Mouse (Mus musculus): ENCODE results near the gene 1700013G24Rik.

The 1700013G24Rik gene

GRCm38 (mm10) chr4:137457292-137457691 is 4.2 kb downstream of the 1700013G24Rik start:
- no peak for DNase-seq

- DNase-seq = no peak
Observed at GRCm38 (mm10) chr4:137458310-137458709, 5.2 kb downstream of the 1700013G24Rik start.

- no peak for DNase-seq
Observed at GRCm38 (mm10) chr4:137458861-137459260, 5.8 kb downstream of the 1700013G24Rik start.

GRCm38 (mm10) chr4:137460676-137461075 is 7.6 kb downstream of the 1700013G24Rik start:
- DNase-seq = no peak

- no peak for DNase-seq
Observed at GRCm38 (mm10) chr4:137461217-137461616, 8.1 kb downstream of the 1700013G24Rik start.

GRCm38 (mm10) chr4:137461981-137462690 is 9.1 kb downstream of the 1700013G24Rik start:
- no peak for DNase-seq

- peak; percentile 46 for DNase-seq
Observed at GRCm38 (mm10) chr4:137465125-137465787, 12.2 kb downstream of the 1700013G24Rik start.

GRCm38 (mm10) chr4:137466991-137467390 is 13.9 kb downstream of the 1700013G24Rik start:
- DNase-seq = no peak

- no peak for DNase-seq
Observed at GRCm38 (mm10) chr4:137467525-137467924, 14.4 kb downstream of the 1700013G24Rik start.

- DNase-seq = peak; percentile 95
Observed at GRCm38 (mm10) chr4:137468260-137469080, 15.4 kb downstream of the 1700013G24Rik start, which contains the start of gene Hspg2. Gene Hspg2, plus strand, starts transcription at chr4:137468769.

- peak; percentile 50 for DNase-seq
Observed at GRCm38 (mm10) chr4:137469081-137469844, 16.2 kb downstream of the 1700013G24Rik start.

GRCm38 (mm10) chr4:137469845-137470692 is 17.0 kb downstream of the 1700013G24Rik start:
- DNase-seq = no peak

GRCm38 (mm10) chr4:137470701-137471317 is 17.7 kb downstream of the 1700013G24Rik start:
- DNase-seq = no peak

GRCm38 (mm10) chr4:137471326-137471725 is 18.2 kb downstream of the 1700013G24Rik start:
- no peak for DNase-seq

GRCm38 (mm10) chr4:137473240-137473639 is 20.2 kb downstream of the 1700013G24Rik start:
- DNase-seq = no peak

GRCm38 (mm10) chr4:137473701-137474388 is 20.8 kb downstream of the 1700013G24Rik start:
- DNase-seq = no peak

- no peak for DNase-seq
Observed at GRCm38 (mm10) chr4:137474694-137475093, 21.6 kb downstream of the 1700013G24Rik start.

GRCm38 (mm10) chr4:137475271-137476050 is 22.4 kb downstream of the 1700013G24Rik start:
- DNase-seq = no peak

GRCm38 (mm10) chr4:137476065-137476760 is 23.1 kb downstream of the 1700013G24Rik start:
- DNase-seq = no peak

Measured in kidney, adult 9 months (tissue).